Mouse (Mus musculus) neutrophil, adult 5-6 weeks (primary cell): Measurements from ENCODE around the gene Rps3. TPM values are rescaled to one million over a fixed set of nuclear protein-coding genes. Genes with fewer than 3 reads are reported as not detected.
A peak's percentile ranks its signal among the peaks of the same experiment; 100 is the strongest.

Source experiments
- ATAC-seq: fragments of 151-379, 151-347 bp; 2 replicates; pipeline ENCODE4 v1.8.0; 2017; ENCODE audit warnings: mild to moderate bottlenecking, moderate TSS enrichment; ENCODE audit not compliant: insufficient number of reproducible peaks, poor library complexity, low FRiP score, severe bottlenecking; ENCODE audit errors: extremely low read depth
- total RNA-seq: library from RNA; stranded (forward); fragments of 200-1000 nt; gene quantifications from 2 replicates; pipeline ENCODE4 v1.2.3, GENCODE M21; 2017

Gene Rps3
- total RNA-seq, 1 experiment from 2014 or later, result 1,169 TPM

DNA sequence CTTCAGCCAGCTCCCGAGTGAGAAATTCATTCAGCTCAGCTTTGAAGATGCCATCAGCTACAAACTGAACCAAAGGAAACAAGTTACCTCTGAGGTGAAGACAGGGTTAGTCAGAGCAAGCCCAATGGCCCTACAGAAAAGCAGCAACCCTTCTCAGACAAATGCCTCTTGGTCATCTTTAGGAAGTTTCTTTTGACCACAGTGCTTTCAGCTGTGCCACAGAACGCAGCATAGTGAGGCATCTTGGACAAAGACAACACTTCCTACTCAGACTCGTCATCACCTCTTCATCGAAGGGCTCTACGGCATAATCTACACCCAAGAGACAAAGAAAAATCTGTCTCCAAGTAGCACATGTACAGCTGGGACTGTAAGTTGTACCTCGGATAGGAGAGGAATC, 901 bp downstream of the Rps3 start:
- no peak for ATAC-seq

DNA sequence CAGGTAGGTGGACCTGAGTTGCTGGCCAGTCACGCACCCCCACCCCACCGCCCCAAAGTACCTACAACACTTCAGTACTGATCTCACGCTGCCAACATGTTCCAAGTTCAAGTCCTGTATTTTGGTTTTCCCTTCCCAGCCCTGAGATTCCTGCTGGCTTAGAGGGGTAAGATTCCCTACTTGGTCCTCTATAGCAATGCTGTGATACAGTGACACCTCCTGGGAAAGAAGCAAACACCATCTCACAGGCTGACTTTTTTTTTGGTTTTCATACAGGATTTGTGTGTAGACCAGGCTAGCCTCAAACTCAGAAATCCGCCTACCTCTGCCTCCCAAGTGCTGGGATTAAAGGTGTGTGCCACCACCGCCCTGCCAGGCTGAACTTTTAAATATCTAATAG, 6.3 kb downstream of the Rps3 start:
- ATAC-seq, result no peak

DNA sequence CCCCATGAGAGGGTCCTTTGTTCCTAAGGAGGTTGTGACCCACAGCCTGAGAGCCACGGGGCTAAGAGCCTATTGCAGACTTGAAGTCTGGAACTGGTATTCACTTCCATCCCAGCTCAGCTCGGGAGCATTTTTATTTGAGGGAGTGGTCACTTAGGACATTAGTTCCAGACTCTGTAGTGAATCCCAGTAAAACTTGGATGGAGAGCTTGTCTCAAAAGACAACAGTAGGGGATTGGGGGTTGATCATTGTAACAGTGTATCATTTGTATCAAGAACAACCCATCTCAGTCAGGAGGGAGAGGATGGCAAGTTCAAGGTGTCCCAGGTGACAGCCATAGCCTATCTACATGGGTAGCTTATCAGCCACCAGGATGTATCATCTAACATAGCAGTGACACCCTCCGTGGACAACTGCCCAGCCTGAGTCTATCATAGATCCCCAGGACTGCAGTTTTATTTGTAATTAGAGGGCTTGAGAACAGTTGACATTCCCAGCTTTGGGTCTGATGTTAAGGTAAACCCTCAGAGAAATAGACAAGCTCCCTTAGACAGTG, 6.9 kb downstream of the Rps3 start:
- no peak for ATAC-seq

DNA sequence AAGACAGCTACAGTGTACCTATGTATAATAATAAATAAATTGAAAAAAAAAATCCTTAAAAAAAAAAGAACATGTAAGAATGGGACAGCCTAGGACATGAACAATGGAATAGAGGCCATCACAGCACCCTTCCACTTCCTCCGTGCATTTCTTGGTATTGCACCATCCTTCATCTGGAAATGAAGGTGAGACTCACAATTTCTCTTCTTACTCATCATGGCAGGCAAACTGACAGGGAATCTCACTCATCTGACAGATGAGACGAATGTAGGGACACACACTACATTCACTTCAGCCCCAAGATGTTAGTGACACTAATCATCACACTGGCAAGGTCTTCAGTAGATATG, 8.0 kb downstream of the Rps3 start:
- no peak for ATAC-seq

DNA sequence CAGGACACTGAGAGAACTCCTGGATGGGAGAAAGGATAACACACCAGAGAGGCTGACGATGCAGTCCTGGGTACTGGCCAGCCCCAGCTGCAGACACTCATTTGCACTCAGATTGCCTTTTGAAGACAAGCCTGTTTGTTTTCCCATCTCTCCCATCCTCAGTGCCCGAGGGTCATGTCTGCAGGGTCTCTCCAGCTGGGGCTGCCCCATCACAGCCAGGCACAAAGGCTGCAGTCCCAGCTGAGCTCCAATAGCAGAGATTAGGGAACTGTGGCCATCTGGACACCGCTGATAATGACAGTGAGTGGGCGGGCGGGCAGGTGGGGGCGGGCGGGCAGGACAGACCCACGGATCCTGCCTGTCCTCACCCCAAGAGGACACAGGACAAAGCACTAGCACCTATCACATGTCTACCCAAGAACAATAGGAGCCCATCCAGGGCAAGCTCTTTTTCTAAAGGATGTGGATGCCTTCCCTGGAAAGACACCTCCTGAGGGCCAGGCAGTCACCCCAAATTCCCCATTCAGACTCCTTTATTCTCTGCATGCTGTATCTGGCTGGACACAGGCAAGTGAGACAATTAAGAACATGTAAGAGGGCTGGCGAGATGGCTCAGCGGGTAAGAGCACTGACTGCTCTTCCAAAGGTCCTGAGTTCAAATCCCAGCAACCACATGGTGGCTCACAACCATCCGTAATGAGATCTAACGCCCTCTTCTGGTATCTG, 8.5 kb downstream of the Rps3 start:
- no peak for ATAC-seq

DNA sequence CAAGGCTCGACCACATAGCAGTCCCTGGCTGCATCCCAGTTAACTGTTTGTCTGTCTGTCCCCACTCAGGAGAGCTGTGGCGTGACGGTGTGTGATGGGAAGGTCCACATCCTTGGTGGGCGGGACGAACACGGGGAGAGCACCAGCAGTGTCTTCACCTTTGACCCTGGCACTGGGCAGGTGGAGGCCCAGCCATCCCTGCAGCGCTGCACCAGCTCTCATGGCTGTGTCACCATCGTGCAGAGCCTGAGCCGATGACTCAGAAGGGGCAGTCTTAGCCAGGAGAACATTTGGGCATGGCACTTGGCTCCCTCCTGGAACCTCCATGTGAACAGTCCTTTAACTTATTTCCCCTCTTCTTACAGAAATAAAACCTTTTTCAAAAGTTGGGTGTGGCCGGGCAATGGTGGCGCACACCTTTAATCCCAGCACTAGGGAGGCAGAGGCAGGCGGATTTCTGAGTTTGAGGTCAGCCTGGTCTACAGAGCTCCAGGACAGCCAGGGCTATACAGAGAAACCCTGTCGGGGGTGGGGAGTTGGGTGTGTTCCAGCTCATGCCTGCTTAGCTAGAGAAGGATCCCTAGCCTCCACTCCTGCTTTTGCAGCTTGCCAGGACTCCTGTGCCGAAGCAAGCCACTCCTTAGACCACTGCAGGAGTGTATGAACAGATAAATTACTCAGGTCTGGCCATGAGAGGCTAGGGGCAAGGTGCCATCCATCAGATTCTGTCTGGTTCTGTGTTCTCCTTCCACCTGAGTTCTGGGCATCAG, 9.7 kb downstream of the Rps3 start:
- ATAC-seq, result no peak

DNA sequence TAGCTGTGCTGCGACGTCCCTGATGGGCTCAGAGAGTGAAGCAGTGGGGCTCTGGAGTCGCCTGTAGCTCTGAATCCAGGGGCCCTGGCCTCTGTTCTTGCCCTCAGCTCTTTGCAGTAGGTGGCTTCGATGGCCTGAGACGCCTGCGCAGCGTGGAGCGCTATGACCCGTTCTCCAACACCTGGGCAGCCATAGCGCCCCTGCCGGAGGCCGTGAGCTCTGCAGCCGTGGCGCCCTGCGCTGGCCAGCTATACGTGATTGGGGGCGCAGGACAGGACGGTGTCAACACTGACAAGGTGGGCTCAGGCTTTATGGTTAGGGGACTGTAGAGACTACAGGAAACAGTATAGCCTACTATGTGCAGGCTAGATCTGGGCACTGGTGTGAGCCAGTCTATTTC, 12.0 kb downstream of the Rps3 start:
- no peak for ATAC-seq

DNA sequence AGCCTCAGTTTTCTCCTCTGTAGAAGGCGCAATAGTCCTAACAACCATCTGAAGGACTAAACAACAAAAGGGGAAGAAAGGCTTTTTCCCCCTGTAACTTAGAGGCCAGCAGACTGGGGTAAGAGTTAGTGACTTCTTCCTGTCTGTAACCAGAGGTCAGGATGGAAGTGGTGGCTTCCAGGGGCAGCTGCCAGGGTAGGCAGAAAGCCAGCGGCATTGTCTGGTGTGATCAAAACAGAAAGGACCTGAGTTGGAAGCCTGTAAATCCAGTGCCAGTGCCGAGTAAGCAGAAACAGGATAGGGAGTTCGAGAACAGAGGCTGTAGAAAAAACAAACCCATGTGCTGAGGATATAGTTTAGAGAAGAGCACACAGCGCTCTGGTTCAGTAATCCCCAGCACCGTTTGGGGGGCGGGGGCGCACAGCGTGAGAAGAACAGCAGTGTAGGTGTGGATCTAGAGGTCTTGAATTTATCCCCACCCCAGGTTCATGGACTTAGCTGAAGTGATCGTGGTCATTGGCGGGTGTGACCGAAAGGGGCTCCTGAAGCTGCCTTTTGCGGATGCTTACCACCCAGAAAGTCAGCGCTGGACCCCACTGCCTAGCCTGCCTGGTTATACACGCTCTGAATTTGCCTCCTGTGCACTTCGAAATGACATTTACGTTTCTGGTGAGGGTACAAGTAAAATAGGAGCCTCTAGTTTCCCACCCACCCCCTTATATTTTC, 13.7 kb downstream of the Rps3 start:
- no peak for ATAC-seq

DNA sequence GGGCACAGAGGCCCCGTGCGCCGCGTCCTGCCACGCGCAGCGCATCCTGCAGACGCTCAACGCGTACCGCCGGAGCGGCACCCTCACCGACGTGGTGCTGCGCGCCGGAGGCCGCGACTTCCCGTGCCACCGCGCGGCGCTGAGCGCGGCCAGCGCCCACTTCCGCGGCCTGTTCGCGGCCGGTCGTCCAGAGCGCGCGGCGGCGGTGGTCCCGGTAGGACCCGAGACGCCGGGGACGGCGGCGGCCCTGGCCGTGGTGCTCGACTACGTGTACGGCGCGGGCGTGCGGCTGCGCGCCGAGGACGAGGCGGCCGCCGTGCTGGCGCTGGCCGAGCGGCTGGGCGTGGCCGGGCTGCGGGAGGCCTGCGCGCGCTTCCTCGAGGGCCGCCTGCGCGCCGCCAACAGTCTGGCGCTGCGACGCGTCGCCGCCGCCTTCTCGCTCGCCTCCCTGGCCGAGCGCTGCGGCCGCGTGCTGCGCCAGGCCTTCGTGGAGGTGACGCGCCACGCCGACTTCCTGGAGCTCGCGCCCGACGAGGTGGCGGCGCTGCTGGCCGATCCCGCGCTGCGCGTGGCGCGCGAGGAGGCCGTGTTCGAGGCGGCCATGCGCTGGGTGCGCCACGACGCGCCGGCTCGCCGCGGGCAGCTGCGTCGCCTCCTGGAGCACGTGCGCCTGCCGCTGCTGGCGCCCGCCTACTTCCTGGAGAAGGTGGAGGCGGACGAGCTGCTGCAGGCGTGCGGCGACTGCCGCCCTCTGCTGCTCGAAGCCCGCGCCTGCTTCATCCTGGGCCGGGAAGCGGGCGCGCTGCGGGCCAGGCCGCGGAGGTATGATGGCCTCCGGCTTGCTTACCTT, 15.0 kb downstream of the Rps3 start:
- ATAC-seq, result peak; percentile 42

DNA sequence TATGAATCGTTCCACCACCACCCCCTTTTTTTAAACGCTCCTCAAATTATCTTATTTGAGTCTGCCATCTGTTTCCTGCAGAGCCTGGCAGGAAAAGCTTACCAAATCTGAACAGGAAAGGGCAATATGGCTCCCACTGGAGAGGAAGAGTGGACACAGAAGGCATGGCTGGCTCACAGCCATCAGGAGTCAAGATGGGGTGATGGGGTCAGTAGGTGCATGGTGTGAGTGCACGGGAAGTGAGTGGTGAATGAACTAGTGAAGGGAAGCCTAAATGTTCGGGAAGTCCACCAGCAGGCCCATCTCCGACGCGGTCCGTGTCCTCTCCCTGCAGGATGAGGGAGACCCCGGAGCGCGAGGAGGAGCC, 15.6 kb downstream of the Rps3 start:
- ATAC-seq, result no peak

DNA sequence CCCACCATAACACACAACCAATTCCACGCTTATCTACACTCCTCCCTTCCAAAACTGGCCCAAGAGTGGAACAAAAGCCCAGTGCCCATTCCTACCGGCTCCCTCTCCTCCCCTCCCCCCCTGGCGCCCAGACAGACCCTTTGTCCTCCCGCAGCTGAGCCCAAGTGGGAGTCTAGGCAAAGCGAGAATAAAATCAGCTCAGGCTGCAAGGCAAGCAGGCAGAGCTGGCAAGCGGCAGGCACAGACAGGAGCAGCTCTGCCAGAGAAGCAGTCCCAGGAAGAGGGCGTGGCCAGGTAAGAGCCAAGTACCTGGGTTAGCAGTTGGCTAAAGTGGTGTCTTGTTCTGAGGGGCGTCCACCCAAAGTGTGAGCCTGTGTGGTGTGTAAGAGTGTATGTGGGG, 17.7 kb downstream of the Rps3 start, which contains the start of gene Klhl35:
Gene Klhl35, plus strand, starts transcription at position 194 of the 400 bp plus-strand sequence.
- ATAC-seq, result no peak

DNA sequence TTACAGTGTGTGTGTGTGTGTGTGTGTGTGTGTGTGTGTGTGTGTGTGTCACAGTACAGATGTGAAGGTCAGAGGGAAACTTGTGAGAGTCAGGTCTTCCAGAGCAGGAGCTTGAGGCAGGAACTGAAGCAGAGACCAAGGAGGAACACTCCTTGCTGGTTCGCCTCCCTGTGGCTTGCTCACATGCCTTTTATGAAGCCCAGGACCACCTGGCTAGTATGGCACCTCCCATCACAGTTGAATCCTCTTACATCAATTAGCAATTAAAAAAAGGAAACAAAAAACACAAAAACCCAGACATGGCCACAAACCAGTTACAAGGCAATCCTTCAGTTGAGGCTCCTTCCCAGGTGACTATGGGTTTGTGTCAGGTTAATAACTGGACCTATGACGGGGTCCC, 20.4 kb downstream of the Rps3 start:
- ATAC-seq, result no peak

DNA sequence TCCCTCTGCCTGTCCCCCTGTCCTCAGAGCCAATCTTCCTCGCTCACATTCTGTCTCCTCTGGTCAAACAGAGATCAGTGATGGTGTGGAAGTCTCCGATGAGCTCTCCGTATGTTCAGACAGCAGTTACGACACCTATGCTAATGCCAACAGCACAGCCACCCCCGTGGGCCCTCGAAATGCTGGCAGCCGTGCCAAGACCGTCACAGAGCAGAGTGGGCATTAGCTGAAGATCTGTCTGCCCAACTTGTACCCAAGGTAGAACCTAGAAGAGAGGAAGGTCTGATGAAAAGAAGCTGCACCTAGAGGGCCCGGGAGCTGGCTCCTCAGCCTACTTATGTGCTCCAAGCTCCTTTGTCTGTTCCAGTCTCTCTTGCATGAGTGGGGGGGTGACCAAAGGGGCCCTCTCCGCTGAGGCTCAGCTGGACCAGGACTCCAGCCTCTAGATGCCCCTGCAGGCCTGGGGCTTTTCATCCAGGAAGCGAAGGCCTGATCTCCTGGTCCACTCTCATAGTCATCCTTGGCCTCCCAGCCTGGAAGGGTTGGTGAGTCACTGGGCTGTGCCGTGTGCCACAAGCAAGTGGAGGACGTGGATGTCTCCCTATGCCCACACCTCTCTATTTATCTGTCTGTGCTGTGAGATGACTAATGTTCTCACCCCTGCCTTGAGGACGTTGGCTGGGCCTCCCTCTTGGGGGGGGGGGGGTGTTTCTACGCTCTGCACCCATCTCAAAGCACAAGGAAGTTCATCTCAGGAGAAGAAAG, 23.5 kb downstream of the Rps3 start:
- ATAC-seq, result no peak

DNA sequence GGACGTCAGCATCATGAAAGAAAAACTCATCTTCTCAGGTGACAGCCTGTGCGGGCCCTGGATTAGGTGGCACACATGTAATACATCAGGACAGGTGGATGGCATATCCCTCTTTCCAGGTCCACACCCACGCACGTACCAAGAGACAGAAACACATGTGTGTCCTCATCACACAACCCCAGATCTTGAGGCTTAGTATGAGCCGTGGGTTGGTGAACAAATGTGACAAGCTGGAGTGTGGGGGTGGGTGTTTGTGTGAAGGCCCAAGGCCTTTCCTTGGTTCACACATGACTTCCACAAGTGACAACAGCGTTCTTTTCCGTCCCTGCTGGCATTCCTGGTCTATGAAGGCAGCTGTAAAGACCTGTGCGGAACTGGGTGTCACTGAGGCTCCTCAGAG, 24.7 kb downstream of the Rps3 start:
- ATAC-seq, result no peak

DNA sequence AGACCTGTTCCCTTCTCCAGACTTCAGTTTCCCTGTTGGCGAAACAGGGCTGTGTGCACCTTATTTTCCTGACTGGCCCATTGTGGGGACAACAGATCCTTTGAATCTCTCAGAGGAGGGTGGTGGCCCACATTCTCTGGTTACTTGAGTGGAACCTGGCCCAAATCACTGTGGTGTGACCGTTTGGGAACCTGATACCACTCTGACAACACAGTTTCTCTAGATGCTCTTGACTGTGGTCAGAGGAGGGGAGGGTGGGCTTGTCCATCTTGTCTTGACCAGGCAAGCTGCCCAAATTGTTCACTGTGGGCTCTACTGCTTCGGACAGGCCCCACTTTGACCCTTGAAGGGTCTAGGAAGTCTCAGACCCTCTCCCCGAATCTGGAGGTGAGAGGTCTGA, 29.5 kb downstream of the Rps3 start:
- ATAC-seq, result no peak

DNA sequence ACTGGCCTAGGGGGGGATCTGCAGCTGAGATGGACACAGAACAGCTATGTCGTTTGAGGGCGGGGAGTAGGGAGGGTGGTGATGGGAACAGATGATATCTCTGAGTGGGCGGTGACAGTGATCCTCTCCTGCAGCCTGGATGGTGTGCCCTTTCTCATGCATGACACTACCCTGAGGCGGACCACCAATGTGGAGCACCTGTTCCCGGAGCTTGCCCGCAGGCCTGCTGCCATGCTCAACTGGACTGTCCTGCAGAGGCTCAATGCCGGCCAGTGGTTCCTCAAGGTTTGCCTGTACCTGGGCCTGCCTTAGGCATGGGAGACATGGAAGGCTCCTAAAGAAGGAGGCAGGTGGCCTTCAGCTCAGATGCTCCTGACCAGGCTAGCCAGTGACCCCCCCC, 30.7 kb downstream of the Rps3 start:
- ATAC-seq, result no peak

DNA sequence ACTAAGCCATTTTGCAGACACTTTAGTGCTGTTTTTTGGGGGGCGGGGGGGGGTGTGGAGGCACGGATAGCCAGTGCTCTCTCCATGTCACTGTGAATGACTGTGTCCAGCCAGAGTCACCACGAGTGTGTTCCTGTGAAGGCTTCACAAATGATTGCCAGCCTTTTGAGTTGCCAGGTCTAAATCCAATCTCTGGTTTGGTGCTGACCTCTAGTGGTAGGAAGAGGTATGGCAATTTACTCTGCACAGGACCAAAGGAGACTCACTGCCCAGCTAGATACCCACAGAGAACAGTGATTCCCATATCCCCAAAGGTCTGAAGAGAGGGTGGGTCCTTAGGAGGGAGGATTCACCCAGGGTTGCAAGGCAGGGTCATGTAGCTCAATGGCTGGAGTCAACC, 32.8 kb downstream of the Rps3 start:
- peak; percentile 66 for ATAC-seq

DNA sequence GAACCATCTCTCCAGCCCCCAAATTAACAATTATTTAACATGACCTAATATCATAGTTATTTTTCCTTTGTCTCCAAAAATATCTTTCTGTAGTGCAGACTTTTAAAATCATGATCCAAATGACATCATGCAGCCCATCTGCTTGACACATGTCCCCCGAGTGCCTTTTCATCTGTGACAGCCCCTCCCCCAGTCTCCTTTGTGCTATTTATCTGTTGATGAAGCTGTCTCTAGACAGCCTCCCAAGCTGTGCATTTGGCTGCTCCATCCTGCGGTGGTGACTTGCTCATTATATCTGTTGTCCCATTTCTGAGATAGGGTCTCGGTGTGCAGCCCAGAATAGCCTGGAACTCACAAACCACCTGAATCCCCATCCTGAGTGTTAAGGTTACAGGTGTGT, 33.8 kb downstream of the Rps3 start:
- ATAC-seq, result no peak
